Mouse (Mus musculus) stomach, postnatal 0 days (tissue): Measurements from ENCODE around the gene Rabggta.

Experiments
- CTCF ChIP-seq: IDR thresholded peaks from 2 replicates; pipeline ENCODE4 v1.5.1; 2016; ENCODE audit warnings: antibody characterized with exemption, low read depth, mild to moderate bottlenecking, moderate library complexity
- EP300 ChIP-seq: optimal IDR thresholded peaks from 2 replicates; pipeline ENCODE3; 2016; ENCODE audit warnings: antibody characterized with exemption

DNA sequence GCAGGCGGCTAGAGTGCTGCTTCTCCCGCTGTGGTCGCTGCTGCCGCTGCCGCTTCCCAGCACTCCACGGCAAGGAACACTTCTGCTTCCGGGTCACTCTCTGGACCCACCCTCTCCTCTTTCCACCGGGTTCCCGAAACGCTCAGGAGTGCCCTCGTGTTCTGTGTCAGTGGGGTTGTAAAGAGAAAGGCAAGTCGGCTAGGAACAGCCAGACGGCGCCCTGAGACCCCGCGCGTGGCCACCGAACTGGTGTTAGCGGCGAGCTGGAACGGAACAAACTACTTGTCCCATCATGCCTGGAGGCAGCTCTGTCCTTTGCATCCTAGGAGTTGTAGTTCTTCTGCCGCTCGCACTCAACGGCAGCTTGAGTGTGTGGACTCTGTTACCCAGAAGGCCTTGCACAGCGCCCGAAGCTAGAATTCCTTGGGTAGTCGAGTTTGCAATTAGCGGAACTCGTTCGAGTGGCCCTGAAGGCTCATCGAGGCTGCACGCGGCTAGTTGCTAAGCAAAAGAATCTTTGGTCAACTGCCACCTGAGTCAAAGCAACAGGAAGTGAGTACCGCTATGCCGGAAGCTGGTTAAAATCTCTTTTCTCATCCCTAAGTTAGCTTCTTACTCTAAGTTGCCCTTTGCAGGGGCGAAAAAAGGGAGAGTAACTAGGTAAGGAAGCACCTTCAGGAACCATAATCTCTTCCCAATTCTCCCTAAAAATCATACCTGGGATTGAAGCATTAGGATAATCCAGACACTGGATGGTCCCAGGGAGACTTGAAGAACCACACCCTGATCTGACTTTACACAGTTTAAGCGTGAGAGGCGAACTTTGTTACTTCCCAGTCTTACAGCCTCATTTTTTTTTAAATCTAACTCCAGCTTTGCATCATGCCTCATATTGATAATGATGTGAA, 50.0 kb downstream of the Rabggta start, which contains the start of the genes Gmpr2 and Nedd8:
- TF ChIP-seq CTCF, result no peak
- no peak for TF ChIP-seq EP300
